Mouse (Mus musculus): ENCODE data around the gene Herc1. TPM values are rescaled to one million over a fixed set of nuclear protein-coding genes. Genes with fewer than 3 reads are reported as not detected.
"Not testable (repeated sequence)": the region's sequence is repeated elsewhere in the genome, so short reads cannot be mapped to it uniquely, and the experiment has no call there.

Gene Herc1
- polyA plus RNA-seq, 1 experiment from 2014 or later: 16.3 TPM

DNA sequence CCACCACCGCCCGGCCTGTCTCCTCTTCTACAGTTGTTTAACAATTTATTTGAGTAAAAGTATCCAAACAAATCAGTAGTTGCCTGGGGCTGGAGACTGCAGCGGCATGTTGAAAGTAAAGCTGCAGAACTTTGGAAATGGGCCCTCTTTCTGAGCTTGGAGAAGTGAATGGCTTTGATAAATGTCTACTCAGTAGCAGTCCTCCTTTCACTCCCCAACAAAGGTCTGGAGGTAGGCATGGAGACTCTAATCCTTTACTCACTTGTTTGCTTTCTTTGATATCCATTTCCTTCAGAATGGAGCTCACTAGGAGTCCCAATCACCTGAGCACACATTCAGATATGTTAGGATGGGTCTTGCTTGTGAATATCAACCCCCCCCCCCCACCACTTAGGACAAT is 20.1 kb downstream of the Herc1 start:
- peaks cover 16% of the 10 kb centered on the region for H3K36me3 ChIP-seq (ENCODE audit: control insufficient read depth, insufficient read depth)
- peaks cover 11% of the 10 kb centered on the region for H3K4me1 ChIP-seq (ENCODE audit: control insufficient read depth, insufficient read depth, low read length)
- H3K9me3 ChIP-seq (replicated peaks; ENCODE audit: control insufficient read depth, low read length): no peaks in the 10 kb centered on the region
- WGBS: 89% methylated on average over 3 of the region's 3 CpGs
- no peak overlapping the region for H3K9ac ChIP-seq (ENCODE audit: low read length)
- H3K4me3 ChIP-seq (ENCODE audit: low read length): no peak overlapping the region
- no peaks in the 10 kb centered on the region for H3K27me3 ChIP-seq (ENCODE audit: control insufficient read depth, insufficient read depth, low read length)
- no peak overlapping the region for H3K27ac ChIP-seq (ENCODE audit: low read length)
- no peak overlapping the region for H3K4me2 ChIP-seq (ENCODE audit: low read depth, low read length)
- ATAC-seq (replicated peaks; ENCODE audit: extremely low read depth, insufficient read depth, low FRiP score): no peak

DNA sequence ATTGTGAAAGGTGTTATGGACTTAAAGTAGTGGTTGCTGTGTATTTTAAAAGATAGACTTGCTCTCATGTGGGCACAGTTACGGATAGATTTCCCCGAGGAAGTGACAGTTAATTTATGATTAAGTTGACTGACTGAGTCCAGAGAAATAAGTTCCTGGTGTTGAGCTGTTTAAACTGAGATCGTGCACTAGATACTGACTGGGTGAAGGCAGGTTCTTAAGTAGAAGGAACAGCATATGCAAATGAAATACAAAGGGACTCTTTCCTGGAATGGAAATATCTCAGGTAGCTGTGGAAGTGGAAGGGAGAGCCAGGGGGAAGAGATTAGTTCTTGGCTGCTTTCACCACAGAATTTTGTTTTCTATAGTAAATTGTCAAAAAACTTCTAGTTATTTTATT is 20.6 kb downstream of the Herc1 start:
- no peak for ATAC-seq (replicated peaks; ENCODE audit: extremely low read depth, insufficient read depth, low FRiP score)
- no peak overlapping the region for H3K4me2 ChIP-seq (ENCODE audit: low read depth, low read length)
- 70% methylated on average over 3 of the region's 3 CpGs for WGBS

DNA sequence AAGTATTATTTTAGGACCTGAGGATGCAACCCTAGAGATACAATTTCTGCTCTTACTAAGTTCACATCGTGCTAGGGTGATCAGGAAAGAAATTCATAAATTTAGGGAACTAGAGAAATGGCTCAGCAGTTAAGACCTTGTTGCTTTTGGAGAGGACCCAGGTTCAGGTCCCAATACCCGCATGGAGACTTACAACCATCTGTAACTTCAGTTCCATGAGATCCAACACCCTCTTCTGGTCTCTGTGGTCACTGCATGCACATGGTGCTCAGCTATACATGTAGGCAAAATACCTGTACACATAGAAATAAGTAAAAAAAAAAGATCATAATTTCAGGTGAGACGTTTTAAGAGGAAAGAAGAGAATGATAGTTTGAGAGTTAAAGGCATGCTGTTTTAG is 23.2 kb downstream of the Herc1 start:
- H3K27ac ChIP-seq (ENCODE audit: low read length): no peak overlapping the region
- 90% methylated on average over 3 of the region's 3 CpGs for WGBS
- H3K9me3 ChIP-seq (replicated peaks; ENCODE audit: control insufficient read depth, low read length): no peaks in the 10 kb centered on the region
- no peak overlapping the region for H3K4me3 ChIP-seq (ENCODE audit: low read length)
- H3K9ac ChIP-seq (ENCODE audit: low read length): no peak overlapping the region
- H3K4me1 ChIP-seq (ENCODE audit: control insufficient read depth, insufficient read depth, low read length): peaks cover 6% of the 10 kb centered on the region
- H3K4me2 ChIP-seq (ENCODE audit: low read depth, low read length): no peak overlapping the region
- ATAC-seq (replicated peaks; ENCODE audit: extremely low read depth, insufficient read depth, low FRiP score): no peak
- peaks cover 18% of the 10 kb centered on the region for H3K36me3 ChIP-seq (ENCODE audit: control insufficient read depth, insufficient read depth)
- H3K27me3 ChIP-seq (ENCODE audit: control insufficient read depth, insufficient read depth, low read length): no peaks in the 10 kb centered on the region

More for the DNA sequence above, 20.6 kb downstream of the Herc1 start:
- Histone ChIP-seq H3K27me3 (ENCODE audit: control insufficient read depth, insufficient read depth, low read length) (no peaks in the 10 kb centered on the region), H3K9me3 (replicated peaks; ENCODE audit: control insufficient read depth, low read length) (no peaks in the 10 kb centered on the region), H3K4me1 (ENCODE audit: control insufficient read depth, insufficient read depth, low read length) (peaks cover 11% of the 10 kb centered on the region), H3K4me3 (ENCODE audit: low read length) (no peak overlapping the region), H3K36me3 (ENCODE audit: control insufficient read depth, insufficient read depth) (peaks cover 16% of the 10 kb centered on the region), H3K27ac (ENCODE audit: low read length) (no peak overlapping the region), H3K9ac (ENCODE audit: low read length) (no peak overlapping the region)

GRCm38 (mm10) chr9:66374495-66375478 is 24.5 kb downstream of the Herc1 start:
- no peak for ATAC-seq (replicated peaks; ENCODE audit: extremely low read depth, insufficient read depth, low FRiP score)
- no peaks in the 10 kb centered on the region for H3K9me3 ChIP-seq (replicated peaks; ENCODE audit: control insufficient read depth, low read length)
- H3K4me3 ChIP-seq (ENCODE audit: low read length): no peak overlapping the region
- peaks cover 18% of the 10 kb centered on the region for H3K36me3 ChIP-seq (ENCODE audit: control insufficient read depth, insufficient read depth)
- no peak overlapping the region for H3K9ac ChIP-seq (ENCODE audit: low read length)
- no peak overlapping the region for H3K27ac ChIP-seq (ENCODE audit: low read length)
- H3K4me1 ChIP-seq (ENCODE audit: control insufficient read depth, insufficient read depth, low read length): no peaks in the 10 kb centered on the region
- H3K27me3 ChIP-seq (ENCODE audit: control insufficient read depth, insufficient read depth, low read length): no peaks in the 10 kb centered on the region
- no peak overlapping the region for H3K4me2 ChIP-seq (ENCODE audit: low read depth, low read length)

- Histone ChIP-seq H3K9ac (ENCODE audit: low read length) (no peak overlapping the region), H3K27ac (ENCODE audit: low read length) (no peak overlapping the region)
- no peak for ATAC-seq (replicated peaks; ENCODE audit: extremely low read depth, insufficient read depth, low FRiP score)
These were observed 33.2 kb downstream of the Herc1 start for GRCm38 (mm10) chr9:66383417-66383816.

GRCm38 (mm10) chr9:66390338-66390737 is 40.1 kb downstream of the Herc1 start:
- H3K4me3 ChIP-seq (ENCODE audit: low read length); H3K9ac ChIP-seq (ENCODE audit: low read length); H3K27me3 ChIP-seq (ENCODE audit: control insufficient read depth, insufficient read depth, low read length); ATAC-seq (replicated peaks; ENCODE audit: extremely low read depth, insufficient read depth, low FRiP score); H3K27ac ChIP-seq (ENCODE audit: low read length); H3K9me3 ChIP-seq (replicated peaks; ENCODE audit: control insufficient read depth, low read length); H3K4me1 ChIP-seq (ENCODE audit: control insufficient read depth, insufficient read depth, low read length); H3K4me2 ChIP-seq (ENCODE audit: low read depth, low read length): not testable (repeated sequence)
- peaks cover 20% of the 10 kb centered on the region for H3K36me3 ChIP-seq (ENCODE audit: control insufficient read depth, insufficient read depth)
- 86% methylated on average over 2 of the region's 2 CpGs for WGBS

More at GRCm38 (mm10) chr9:66383417-66383816, 33.2 kb downstream of the Herc1 start:
- Histone ChIP-seq H3K4me2 (ENCODE audit: low read depth, low read length) (no peak overlapping the region), H3K27me3 (ENCODE audit: control insufficient read depth, insufficient read depth, low read length) (no peaks in the 10 kb centered on the region), H3K4me3 (ENCODE audit: low read length) (no peak overlapping the region), H3K9me3 (replicated peaks; ENCODE audit: control insufficient read depth, low read length) (no peaks in the 10 kb centered on the region), H3K4me1 (ENCODE audit: control insufficient read depth, insufficient read depth, low read length) (no peaks in the 10 kb centered on the region), H3K36me3 (ENCODE audit: control insufficient read depth, insufficient read depth) (peaks cover 7% of the 10 kb centered on the region; the same call in 1 of the 2 replicates)
- WGBS: 91% methylated on average over 3 of the region's 3 CpGs

GRCm38 (mm10) chr9:66393304-66393703 is 43.1 kb downstream of the Herc1 start:
- no peak overlapping the region for H3K4me3 ChIP-seq (ENCODE audit: low read length)
- H3K4me1 ChIP-seq (ENCODE audit: control insufficient read depth, insufficient read depth, low read length): no peaks in the 10 kb centered on the region
- no peak overlapping the region for H3K9ac ChIP-seq (ENCODE audit: low read length)
- no peak overlapping the region for H3K4me2 ChIP-seq (ENCODE audit: low read depth, low read length)
- no peak overlapping the region for H3K27ac ChIP-seq (ENCODE audit: low read length)
- peaks cover 28% of the 10 kb centered on the region for H3K36me3 ChIP-seq (ENCODE audit: control insufficient read depth, insufficient read depth)
- H3K9me3 ChIP-seq (replicated peaks; ENCODE audit: control insufficient read depth, low read length): no peaks in the 10 kb centered on the region
- H3K27me3 ChIP-seq (ENCODE audit: control insufficient read depth, insufficient read depth, low read length): no peaks in the 10 kb centered on the region
- 83% methylated on average over 5 of the region's 5 CpGs for WGBS
- no peak for ATAC-seq (replicated peaks; ENCODE audit: extremely low read depth, insufficient read depth, low FRiP score)

- H3K27me3 ChIP-seq (ENCODE audit: control insufficient read depth, insufficient read depth, low read length): no peaks in the 10 kb centered on the region
- H3K4me1 ChIP-seq (ENCODE audit: control insufficient read depth, insufficient read depth, low read length): no peaks in the 10 kb centered on the region
- H3K4me2 ChIP-seq (ENCODE audit: low read depth, low read length): no peak overlapping the region
- no peaks in the 10 kb centered on the region for H3K9me3 ChIP-seq (replicated peaks; ENCODE audit: control insufficient read depth, low read length)
- ATAC-seq (replicated peaks; ENCODE audit: extremely low read depth, insufficient read depth, low FRiP score): no peak
- H3K36me3 ChIP-seq (ENCODE audit: control insufficient read depth, insufficient read depth): peaks cover 3% of the 10 kb centered on the region
- H3K4me3 ChIP-seq (ENCODE audit: low read length): no peak overlapping the region
- H3K9ac ChIP-seq (ENCODE audit: low read length): no peak overlapping the region
- H3K27ac ChIP-seq (ENCODE audit: low read length): no peak overlapping the region
These were observed 73.2 kb downstream of the Herc1 start for GRCm38 (mm10) chr9:66423492-66423891.

- no peak overlapping the region for H3K9ac ChIP-seq (ENCODE audit: low read length)
- no peaks in the 10 kb centered on the region for H3K9me3 ChIP-seq (replicated peaks; ENCODE audit: control insufficient read depth, low read length)
- no peaks in the 10 kb centered on the region for H3K4me1 ChIP-seq (ENCODE audit: control insufficient read depth, insufficient read depth, low read length)
- H3K4me3 ChIP-seq (ENCODE audit: low read length): no peak overlapping the region
- H3K4me2 ChIP-seq (ENCODE audit: low read depth, low read length): no peak overlapping the region
- ATAC-seq (replicated peaks; ENCODE audit: extremely low read depth, insufficient read depth, low FRiP score): no peak
- peaks cover 10% of the 10 kb centered on the region; the same call in 1 of the 2 replicates for H3K36me3 ChIP-seq (ENCODE audit: control insufficient read depth, insufficient read depth)
- no peaks in the 10 kb centered on the region for H3K27me3 ChIP-seq (ENCODE audit: control insufficient read depth, insufficient read depth, low read length)
- H3K27ac ChIP-seq (ENCODE audit: low read length): no peak overlapping the region
- WGBS: 95% methylated on average over 8 of the region's 8 CpGs
These were observed 89.8 kb downstream of the Herc1 start for GRCm38 (mm10) chr9:66440007-66440406.
